Mouse (Mus musculus) left cerebral cortex, postnatal 36 days (tissue): ENCODE results near the gene Fbxo42. TPM values are rescaled to one million over a fixed set of nuclear protein-coding genes. Genes with fewer than 3 reads are reported as not detected.
A peak's percentile ranks its signal among the peaks of the same experiment; 100 is the strongest.

Experiments used
- DNase-seq, 2 experiments: peaks; one replicate each; pipeline ENCODE4 v3.0.0; 2021 to 2022; ENCODE audit warnings: low spot score in 2 of 2, mixed read lengths in 1 of 2
- intact Hi-C: fragments of 180-260 bp; cut with DNase I; formaldehyde crosslinking; loops from one replicate; pipeline ENCODE4 v1.15.1; 2025
- total RNA-seq, 2 experiments: library from RNA; stranded (reverse); gene quantifications; 2 replicates each; pipeline ENCODE4 v1.2.3; 2021

The Fbxo42 gene
- total RNA-seq, 2 experiments from 2014 or later: 30.5 to 31.6 TPM

DNA sequence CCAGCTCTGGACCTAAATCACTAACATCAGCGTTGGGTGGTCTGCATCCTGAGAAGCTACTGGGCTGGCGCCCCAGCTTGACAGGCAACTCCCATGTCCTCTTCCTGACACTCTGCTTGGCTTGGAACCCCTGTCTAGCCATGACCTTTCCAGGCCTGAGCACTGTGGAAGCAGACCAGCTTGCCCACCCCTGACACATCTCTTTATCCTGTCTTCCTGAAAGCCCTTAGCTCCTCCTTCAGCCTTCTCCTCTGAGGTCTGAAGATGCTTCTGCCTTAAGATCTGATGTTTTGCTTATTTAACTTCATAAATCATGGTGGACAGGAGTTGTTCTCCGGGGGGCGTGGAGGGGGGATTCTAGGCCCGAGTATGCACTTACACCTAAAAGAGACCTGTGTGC lies 95.9 kb downstream of the Fbxo42 start:
- DNase-seq: no peak
- intact Hi-C loops: loop anchor here (10.0 kb wide), 1 partner anchor 99 kb away; the partner anchor contains the start of gene Fbxo42

DNA sequence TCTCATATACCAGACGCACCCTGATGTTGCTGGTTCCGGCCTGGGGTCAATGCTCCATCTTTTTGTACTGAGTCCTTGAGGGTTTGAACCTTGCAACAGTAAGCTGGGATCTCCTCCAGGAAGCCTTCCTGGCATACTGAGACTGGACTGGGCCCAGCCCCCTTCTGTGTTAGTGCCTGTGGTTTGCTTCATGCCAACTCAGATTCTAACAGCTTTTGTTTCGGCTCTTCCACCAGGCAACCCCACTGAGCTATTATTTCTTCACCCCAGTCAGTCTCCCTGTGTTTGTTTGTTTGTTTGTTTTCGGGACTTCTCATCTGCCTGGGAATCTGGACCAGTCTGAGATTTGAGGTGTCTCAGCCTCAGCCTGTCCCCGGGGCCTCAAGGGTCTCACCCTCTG lies 96.7 kb downstream of the Fbxo42 start:
- intact Hi-C loops: loop anchor here (10.0 kb wide), 1 partner anchor 100 kb away; the partner anchor contains the start of gene Fbxo42
- DNase-seq: no peak

DNA sequence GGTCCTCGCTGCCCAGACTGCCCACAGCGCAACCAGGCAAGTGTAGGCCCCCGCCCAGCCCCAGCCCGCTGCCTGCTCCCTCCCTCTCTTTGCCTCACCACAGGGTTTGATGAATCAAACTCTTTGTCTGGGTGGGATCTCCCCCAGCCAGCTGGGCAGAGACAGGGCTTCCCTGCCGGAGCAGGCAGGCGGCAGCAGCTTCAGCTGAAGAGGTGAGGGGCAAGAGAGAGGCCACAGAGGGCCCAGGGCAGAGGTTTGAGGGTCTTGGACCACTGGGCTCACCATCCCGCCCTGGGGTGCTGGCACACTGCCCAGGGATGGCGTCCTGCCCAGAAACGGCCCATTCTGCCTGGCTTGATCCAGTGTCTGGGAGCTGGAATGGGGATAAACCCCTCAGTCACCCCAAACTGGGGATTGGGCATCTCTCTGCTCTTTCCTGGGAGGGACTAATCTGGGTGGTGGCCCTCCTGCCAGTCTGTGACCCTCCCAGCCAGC lies 97.3 kb downstream of the Fbxo42 start:
- intact Hi-C loops: loop anchor here (10.0 kb wide), 1 partner anchor 100 kb away; the partner anchor contains the start of gene Fbxo42
- peak; percentile 57 to 67 for DNase-seq

DNA sequence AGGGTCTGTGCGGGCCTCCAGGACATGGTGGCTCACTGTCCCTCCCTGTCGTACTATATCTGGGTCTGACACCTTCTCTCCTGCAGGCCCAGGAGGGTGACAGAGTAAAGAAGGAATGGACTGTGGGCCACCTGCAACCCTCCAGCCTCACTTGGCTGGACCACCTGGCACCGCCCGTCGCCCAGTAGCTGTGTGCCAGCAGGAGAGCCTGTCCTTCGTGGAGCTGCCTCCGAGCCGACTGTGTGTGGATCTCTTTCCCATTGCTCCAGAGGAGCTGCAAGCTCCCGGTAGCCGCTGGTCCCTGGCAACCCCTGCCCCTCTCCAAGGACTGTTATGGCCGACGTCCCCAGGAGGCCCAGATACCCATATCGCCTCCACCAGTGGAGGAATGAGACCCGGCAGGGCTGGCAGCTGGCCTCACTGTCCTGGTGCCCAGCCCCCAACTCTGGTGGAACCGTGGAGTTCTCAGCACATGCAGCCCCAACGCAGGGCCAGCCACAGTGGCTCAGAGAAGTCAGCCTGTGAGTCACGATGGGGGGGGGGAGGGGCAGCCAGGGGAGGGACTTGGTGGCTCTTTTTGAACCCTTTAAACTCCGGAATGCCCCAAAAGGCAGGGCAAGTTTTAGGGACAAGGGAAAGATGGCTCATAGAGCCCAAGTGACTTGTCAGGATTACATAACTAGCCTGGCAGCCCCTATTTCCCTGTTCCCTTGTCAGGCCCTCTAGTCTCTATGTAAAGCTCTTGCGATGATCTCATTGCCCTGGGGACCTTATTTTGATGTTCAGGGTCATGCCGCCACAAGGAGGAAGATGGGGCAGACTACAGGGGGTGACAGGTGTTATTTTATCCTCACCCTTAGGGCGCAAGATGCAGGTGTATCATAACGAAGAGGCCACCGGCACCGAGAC lies 98.6 kb downstream of the Fbxo42 start:
- no peak for DNase-seq

DNA sequence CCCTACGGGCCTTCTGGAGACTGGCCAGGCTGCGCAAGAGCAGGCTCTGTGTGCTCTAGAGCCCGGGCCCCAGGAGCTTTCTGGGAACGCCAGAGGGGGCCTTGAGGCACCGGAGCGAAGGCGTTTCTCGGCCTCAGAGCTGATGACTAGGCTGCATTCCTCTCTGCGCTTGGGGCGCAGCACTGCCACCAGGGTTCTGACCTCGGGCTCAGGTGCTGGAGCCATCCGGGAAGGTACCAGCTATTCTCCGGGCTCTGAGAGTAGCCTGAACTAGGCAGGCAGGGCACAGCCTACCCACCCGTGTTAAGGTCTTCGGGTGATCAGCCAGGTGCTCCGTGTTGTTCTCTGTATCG lies 99.3 kb downstream of the Fbxo42 start:
- intact Hi-C loops: loop anchor here (10.0 kb wide), 1 partner anchor 102 kb away; the partner anchor contains the start of gene Fbxo42
- no peak for DNase-seq

More for the DNA sequence above, 98.6 kb downstream of the Fbxo42 start:
- intact Hi-C loops: loop anchor here (10.0 kb wide), 1 partner anchor 102 kb away; the partner anchor contains the start of gene Fbxo42

DNA sequence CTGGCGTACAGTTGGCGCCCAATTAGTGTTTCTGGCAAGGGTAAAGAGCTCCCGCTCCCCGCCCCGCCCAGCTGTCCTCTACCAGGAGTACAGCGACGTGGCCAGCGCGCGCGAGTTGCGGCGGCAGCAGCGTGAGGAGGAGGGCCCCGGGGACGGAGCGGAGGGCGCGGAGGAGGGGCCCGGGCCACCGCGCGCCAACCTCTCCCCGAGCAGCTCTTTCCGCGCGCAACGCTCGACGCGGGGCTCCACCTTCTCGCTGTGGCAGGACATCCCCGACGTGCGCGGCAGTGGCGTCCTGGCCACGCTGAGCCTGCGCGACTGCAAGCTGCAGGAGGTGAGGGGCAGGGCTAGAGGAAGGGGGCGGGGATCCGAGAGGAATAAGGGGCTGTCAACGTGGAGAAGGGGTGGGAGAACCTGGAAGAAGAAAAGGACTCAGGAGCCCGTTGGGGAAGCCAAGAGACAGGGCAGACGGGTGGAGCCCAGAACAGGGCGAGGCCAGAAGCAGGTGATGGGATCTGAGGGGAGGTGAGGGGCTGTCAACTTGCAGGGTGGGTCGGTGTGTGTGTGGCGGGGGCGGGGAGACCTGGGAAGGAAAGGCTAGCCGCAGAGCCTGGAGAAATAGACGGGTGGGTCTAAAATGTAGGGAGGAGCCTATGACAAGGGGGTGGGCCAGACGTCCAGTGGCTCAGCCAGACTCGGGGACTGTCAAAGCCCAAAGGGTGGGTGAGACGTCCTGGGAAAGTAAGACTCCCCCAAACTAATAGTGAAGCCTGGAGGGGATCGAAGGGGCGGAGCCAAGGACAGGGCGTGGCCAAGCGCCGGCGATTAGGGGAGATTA lies 100.3 kb downstream of the Fbxo42 start:
- intact Hi-C loops: loop anchor here (10.0 kb wide), 1 partner anchor 103 kb away; the partner anchor contains the start of gene Fbxo42
- no peak for DNase-seq

DNA sequence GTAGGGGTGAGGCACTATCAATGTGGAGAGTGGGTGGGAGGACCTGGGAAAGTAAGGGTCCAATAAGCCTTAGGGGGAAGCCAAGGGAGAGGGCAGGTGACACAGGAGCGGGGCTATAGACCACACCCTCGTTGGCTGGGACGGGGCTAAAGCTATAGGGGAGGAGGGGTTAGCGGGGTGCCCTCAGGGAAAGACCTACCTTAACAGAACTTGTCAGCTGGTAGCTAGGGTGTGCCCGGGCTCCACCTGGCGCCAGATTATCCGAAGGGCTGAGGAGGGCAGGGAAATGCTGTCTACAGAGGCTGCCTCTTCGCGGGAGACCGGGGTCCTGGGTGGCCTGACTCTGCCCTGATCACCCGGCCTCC lies 100.9 kb downstream of the Fbxo42 start:
- intact Hi-C loops: loop anchor here (10.0 kb wide), 1 partner anchor 104 kb away; the partner anchor contains the start of gene Fbxo42
- DNase-seq: no peak

DNA sequence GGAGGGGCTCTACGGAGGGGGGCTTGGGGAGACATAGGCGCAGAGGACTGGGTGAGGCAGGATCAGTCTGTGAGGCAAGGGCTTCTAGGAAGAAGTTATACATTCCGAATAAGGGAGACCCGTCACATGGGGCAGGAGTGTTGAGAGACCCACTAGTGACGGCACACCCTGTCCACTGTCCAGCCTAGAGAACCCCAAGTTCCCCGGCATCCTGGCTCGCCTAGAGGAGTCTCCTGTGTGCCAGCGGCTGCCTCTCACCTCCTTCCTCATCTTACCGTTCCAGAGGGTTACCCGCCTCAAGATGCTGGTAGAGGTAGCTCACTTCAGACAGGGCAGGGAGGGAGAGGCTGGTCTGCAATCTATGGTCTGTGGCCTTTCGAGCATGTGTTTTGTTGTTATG lies 101.7 kb downstream of the Fbxo42 start:
- intact Hi-C loops: loop anchor here (10.0 kb wide), 1 partner anchor 105 kb away; the partner anchor contains the start of gene Fbxo42

DNA sequence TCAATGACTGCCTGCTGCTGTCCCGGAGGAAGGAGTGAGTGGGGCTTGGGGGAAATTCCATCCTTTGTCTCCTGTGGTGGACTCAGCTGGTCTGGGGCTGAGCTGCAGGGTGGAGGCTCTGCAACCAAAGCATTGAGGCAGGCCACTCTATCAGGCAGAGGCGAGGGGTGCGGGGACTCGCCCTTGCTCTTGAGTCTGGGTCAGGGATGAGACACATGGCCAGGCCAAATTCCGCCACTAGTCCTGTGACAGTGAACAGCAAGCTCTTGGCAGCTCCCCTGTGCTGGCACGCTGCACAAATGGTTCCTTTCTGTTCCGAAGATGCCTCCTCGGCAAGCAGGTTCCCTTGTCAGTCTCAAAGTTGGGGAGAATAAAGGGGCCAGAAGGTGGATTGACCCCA lies 103.4 kb downstream of the Fbxo42 start:
- no peak for DNase-seq
- intact Hi-C loops: no loop called here

More for the DNA sequence above, 101.7 kb downstream of the Fbxo42 start:
- DNase-seq: no peak

DNA sequence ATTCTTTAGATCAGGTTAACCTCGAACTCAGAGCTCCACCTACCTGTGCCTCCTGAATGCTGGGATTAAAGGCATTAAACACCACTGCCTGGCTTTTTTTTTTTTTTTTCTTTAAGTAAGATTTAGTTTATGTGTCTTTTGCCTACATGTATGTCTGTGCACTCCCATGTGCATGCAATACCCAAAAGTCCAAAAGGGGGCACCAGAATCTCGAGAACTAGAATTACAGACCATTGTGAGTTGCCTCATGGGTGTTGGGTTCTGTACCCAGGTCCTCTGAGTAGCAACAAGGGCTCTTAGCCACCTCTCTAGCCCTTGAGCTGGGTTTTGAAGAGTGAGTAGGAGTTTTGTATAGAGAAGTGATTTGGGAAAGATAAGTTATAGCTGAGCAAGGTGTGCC lies 104.9 kb downstream of the Fbxo42 start:
- DNase-seq: no peak
- intact Hi-C loops: no loop called here

Other genes starting within 250 kb of the Fbxo42 start
- 10 to 100 TPM; 11.9 to 14.0 TPM for gene Padi2, start 241.6 kb upstream of the Fbxo42 start, total RNA-seq
- gene Sdhb, start 186.7 kb upstream of the Fbxo42 start, total RNA-seq: 100 to 1,000 TPM; 171 to 200 TPM
- 100 to 1,000 TPM; 162 to 171 TPM for gene Atp13a2, start 161.0 kb upstream of the Fbxo42 start, total RNA-seq
- gene Mfap2, start 137.5 kb upstream of the Fbxo42 start, total RNA-seq: 1 to 10 TPM; 3.9 to 5.9 TPM
- 10 to 100 TPM; 40.3 to 73.7 TPM for gene Crocc, start 87.4 kb upstream of the Fbxo42 start, total RNA-seq
- gene Necap2, start 69.6 kb upstream of the Fbxo42 start, total RNA-seq: 10 to 100 TPM; 38.2 to 42.4 TPM
- gene Spata21, start 59.6 kb upstream of the Fbxo42 start, total RNA-seq: under 1 TPM; 0.43 to 0.79 TPM
- gene Szrd1, start 8.1 kb upstream of the Fbxo42 start, total RNA-seq: 10 to 100 TPM; 48.2 to 48.8 TPM
- gene Rsg1, start 66.0 kb downstream of the Fbxo42 start, total RNA-seq: 1 to 10 TPM; 3.2 to 3.3 TPM
- gene Arhgef19, start 91.6 kb downstream of the Fbxo42 start, total RNA-seq: 10 to 100 TPM; 14.6 to 15.3 TPM
- 1 to 10 TPM; 1.4 to 1.5 TPM for gene Epha2, start 153.3 kb downstream of the Fbxo42 start, total RNA-seq
- gene Fam131c, start 220.3 kb downstream of the Fbxo42 start, total RNA-seq: 1 to 10 TPM; 3.1 TPM